Mouse (Mus musculus): ENCODE measurements around the gene Ddhd1.
A peak's percentile ranks its signal among the peaks of the same experiment; 100 is the strongest.

Gene Ddhd1

GRCm38 (mm10) chr14:45566066-45566937 is 91.6 kb downstream of the Ddhd1 start:
- DNase-seq = peak; percentile 79

GRCm38 (mm10) chr14:45565216-45566065 is 92.5 kb downstream of the Ddhd1 start:
- peak; percentile 61 for DNase-seq

- peak; percentile 73 for DNase-seq
These were observed 94.4 kb downstream of the Ddhd1 start for GRCm38 (mm10) chr14:45563577-45563976.

GRCm38 (mm10) chr14:45561681-45562080 is 96.3 kb downstream of the Ddhd1 start:
- DNase-seq = peak; percentile 31

- DNase-seq = no peak
These were observed 98.9 kb downstream of the Ddhd1 start for GRCm38 (mm10) chr14:45559018-45559417.

- peak; percentile 40 for DNase-seq
These were observed 103.6 kb downstream of the Ddhd1 start for GRCm38 (mm10) chr14:45554336-45554735.

- DNase-seq = peak; percentile 79
These were observed 104.1 kb downstream of the Ddhd1 start for GRCm38 (mm10) chr14:45553854-45554253.

GRCm38 (mm10) chr14:45552431-45552830 is 105.5 kb downstream of the Ddhd1 start:
- no peak for DNase-seq

GRCm38 (mm10) chr14:45551121-45551768 is 106.7 kb downstream of the Ddhd1 start:
- DNase-seq = peak; percentile 44

GRCm38 (mm10) chr14:45550010-45550647 is 107.8 kb downstream of the Ddhd1 start:
- no peak for DNase-seq

GRCm38 (mm10) chr14:45548118-45548517 is 109.8 kb downstream of the Ddhd1 start:
- DNase-seq = no peak

GRCm38 (mm10) chr14:45544905-45545304 is 113.0 kb downstream of the Ddhd1 start:
- no peak for DNase-seq

- DNase-seq = no peak
These were observed 113.9 kb downstream of the Ddhd1 start for GRCm38 (mm10) chr14:45544026-45544425.

- peak; percentile 92 for DNase-seq
These were observed 118.1 kb downstream of the Ddhd1 start for GRCm38 (mm10) chr14:45539659-45540468.
